Mouse (Mus musculus) thymus, adult 18-20 months (tissue): ENCODE data around the gene Hspa12a.

Experiments
- DNase-seq, 2 experiments: peaks; one replicate each; pipeline ENCODE4 v3.0.0; 2022; ENCODE audit warnings: mixed read lengths in 2 of 2

The Hspa12a gene

DNA sequence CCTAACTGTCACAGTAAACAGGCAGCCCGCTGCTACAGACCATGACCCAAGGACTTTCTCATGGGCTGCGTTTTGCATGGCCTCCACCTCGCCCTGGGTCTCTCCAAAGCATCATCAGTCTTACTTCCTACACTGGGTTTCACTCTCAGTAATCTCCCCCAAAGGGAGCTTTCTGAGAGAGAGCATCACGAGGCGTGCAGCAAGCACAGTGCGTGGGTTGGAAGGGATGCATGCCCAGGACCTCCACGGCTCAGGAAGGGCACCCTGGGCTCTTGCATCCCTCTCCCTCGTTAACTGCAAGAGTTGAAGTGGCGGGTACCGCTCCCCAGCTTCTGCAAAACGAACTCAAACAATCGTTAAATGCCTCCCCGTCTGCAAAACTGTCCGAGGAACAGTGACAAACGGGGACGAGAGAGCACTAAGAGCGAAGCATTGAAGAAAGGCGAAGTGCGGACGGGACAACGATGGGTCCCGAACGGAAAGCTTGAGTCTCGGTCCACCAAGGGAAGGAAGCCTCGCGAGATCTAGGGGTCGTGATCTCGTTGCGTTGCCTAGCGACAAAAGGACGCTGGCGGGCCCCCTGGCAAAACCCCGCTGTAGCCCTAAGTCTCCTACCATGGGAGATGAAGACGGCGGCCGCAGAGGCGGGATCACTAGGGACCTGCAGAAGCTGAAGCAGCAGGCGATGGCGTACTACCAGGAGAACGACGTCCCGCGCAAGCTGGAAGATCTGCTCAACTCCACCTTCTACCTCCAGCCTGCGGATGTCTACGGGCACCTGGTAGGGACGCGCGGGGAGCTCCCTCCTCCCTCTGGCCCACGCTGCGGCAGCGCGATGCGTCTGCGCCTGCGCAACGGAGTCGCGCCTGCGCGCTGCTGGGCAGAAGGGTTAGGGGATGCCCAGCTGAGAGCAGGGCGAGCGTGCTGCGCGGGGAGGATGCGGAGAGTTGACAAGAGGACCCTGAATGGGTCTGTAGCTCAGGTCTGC, at the start of gene Hspa12a, which contains the start of gene Eno4:
Hspa12a (minus strand) TSS at position 814 of the 988 bp plus-strand sequence.
Eno4 (plus strand) TSS at position 585 of the 988 bp plus-strand sequence.
- DNase-seq, result peak; percentile 89 to 90

DNA sequence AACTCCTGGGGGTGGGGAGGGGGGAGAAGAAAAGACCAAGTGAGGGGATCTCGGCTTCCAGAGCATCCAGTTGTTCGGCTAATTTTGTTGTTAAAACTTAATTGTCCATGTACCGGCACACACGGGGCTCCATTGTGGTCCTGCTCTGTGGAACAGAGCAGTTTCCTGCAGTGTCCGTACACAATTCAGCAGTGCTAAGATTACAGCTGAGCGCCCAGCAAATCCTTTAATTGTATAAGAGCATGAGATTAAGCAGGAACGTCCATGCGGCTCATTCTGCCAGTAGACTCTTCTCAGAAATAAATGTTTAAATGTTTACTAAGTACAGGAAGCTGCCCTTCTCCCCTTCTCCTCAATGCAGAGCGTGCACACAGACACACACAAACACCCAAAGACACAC, 38.1 kb upstream of the Hspa12a start:
- DNase-seq, result no peak

GRCm38 (mm10) chr19:58980056-58980440, 36.6 kb upstream of the Hspa12a start:
- DNase-seq, result no peak

DNA sequence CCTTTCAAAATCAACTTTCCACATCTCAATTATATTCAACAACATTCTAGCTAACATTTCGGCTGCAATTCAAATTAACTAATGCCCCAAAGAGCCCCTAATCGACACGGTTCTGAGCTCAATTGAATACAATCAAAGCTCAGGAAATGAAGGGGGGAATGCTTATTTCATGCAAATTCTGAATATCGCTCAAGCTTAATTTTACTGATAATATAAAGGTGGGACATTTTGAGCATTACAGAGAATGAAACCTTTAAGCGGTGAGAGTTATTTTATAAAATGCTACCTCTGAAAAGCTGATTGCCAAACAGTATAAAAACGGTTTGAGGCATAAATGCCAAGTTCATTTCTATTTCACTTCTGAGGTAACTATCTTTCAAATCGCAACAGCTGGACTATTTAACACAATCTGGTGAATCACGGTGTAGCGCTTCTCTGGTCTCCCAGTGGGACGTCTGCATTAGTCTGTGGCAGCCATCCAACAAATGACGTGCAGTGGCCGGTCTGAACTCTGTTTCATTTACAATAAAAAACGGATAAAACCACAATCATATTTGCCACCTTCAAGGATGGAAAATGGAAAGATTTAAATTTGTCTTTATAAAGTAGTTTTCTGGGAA, 36.1 kb upstream of the Hspa12a start:
- no peak for DNase-seq

DNA sequence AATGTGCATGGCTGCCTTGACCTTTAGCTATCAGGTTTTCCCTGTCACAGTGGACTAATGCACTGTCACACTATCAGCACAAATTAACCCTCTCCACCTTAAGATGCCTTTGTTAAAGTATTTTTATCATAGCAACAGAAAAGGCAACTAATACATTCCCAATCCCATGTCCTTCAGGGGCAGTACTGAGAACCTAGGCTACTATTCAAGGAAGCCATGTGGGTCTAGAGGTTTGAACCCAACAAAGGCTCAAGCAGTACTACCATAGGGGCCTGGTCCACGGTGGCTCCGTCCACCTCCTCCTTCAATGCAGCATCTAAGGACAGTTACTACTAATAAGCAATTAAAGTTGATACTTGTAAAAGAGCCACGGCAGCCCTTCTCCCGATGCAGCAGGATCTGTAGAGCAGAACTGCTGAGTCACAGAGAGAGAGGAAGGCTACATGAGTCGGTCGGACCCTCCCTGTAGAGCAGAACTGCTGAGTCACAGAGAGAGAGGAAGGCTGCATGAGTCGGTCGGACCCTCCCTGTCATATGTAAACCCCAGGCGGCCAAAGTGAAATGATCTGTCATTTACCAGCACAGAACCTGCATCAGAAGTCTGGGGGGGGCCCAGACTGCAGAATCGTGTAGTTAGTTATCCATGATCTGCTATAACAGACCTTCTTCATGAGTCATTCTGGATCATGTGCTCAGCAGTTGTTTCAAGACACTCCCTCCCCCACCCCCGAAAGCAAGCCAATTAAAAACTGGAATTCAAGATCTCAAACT, 35.1 kb upstream of the Hspa12a start:
- no peak for DNase-seq

DNA sequence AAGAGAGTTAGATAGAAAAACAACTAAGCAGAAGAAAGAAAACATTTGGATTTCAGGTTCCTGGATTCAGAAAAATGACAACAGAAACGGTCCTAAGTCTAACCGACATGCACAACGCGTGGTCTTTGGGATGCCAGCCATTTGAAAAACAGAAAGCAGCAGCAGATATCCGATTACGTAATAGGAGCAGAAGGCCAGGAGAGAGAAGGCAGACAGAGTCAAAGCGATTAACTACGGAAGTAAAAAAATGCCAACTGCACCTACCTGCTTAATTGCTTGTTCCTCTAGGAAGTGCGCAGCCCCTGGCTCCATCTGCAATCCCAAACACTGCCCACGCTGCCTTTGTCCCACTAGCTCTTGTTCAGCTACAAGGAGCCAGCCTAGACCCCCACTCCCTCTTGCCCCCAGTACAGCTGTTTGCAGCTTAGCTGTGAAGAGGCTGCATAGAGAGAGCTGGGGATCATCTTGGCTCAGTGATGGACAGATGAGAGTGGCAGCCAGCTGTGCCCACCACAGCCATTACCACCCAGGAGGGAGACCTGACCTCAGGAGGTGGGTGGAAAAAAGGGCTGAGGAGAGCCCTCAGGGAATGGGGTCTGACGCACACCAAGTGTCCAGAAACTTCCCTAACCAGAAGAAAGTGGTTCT, 31.9 kb upstream of the Hspa12a start:
- DNase-seq, result no peak

- no peak for DNase-seq
These were observed 30.7 kb upstream of the Hspa12a start for GRCm38 (mm10) chr19:58974126-58974525.

DNA sequence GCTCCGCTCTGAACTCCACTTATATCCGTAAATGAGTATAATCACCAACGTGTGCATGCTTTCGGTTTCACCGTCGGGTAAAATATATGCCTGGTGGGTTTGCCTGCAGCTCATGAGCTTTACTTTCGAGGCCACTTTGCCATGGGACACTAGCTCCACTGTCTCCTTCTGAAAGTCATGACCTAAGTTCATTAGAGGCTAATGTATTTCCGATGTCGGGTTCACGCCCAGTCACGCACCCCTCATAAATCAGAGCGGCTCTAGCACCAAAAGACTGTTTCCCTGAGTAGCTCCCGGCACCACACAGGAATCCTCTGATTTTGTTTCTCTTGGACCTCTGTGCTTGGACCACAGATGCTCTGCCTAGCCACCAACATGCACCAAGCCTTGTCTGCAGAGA, 27.4 kb upstream of the Hspa12a start:
- DNase-seq, result no peak

DNA sequence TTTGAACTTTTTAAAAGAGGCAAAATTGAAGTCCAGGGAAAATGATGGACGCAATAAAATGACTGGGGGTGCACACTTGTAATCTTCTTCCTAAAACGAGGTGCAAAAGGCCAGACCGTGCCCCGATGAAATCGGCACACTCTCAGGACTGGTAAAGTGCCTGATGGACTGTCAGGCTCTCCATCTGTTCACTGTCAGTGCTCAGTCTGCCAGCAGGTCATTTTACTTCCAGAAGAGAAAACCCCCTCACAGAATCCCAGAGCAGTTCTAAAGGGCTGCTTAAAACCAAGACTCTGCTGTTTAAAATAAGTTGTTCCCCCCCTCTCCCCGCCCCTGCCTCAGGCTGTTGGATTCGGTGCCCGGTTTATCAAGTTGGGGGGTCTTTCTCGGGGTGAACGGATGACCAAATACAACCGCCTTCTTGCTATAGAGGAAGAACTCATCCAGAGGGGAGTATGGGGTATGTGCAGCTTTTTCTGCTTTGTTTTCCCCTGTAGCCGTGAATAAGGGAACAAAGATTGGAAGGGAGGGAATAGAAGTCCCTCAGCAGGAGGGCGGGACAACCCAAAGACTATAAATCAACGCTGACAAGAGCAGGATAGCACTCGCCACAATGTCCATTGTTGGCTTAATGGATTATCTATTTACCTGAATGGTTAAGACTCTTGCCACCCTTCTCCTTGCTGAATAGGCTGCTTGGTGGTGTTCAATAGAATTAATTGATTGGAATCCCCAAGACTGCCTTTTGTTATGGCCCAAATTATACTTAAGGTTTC, 25.5 kb upstream of the Hspa12a start:
- no peak for DNase-seq

DNA sequence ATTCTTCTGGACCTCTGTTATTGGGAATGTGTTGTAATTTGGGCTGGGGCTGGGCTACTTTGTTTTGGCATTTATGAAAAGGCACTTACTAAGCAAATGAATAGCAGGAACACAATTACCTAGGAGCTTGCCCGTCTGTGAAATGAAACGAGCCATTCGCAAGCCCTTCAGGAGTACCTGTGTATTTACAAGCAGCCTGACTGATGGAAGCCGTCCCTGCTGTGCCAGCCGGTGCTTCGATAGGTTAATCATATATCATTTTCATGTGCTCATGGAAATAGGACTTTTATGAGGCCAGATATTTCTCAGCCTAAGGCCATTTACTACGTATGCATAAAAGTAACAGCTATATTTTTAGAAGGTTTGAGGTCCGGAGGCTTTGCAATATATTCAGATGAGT, 19.6 kb upstream of the Hspa12a start:
- no peak for DNase-seq

- DNase-seq, result no peak
These were observed 11.3 kb upstream of the Hspa12a start for GRCm38 (mm10) chr19:58954779-58955178.

- no peak for DNase-seq
These were observed 8.8 kb upstream of the Hspa12a start for GRCm38 (mm10) chr19:58952236-58952635.

DNA sequence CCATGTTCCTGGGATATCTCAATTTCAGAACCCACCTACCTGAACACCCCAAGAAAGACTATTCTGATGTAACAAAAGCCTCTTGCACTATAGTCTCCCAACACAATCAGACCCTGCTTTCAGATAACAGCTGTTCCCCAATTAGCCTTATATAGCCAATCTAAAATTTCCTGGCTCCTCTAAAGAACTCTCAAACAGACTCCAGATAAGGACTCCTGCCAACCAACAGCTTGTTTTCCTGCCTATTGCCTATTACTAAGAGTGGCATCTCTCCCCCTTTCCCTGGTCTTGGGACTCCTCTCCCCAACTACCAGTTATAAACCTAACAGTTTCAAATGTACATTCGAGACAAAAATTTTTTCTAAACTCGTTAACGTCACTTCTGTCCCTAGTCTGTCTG, 8.1 kb upstream of the Hspa12a start:
- DNase-seq, result no peak

GRCm38 (mm10) chr19:58945959-58946358, 2.5 kb upstream of the Hspa12a start:
- DNase-seq, result no peak

GRCm38 (mm10) chr19:58933062-58933461, 10.4 kb downstream of the Hspa12a start:
- no peak for DNase-seq

DNA sequence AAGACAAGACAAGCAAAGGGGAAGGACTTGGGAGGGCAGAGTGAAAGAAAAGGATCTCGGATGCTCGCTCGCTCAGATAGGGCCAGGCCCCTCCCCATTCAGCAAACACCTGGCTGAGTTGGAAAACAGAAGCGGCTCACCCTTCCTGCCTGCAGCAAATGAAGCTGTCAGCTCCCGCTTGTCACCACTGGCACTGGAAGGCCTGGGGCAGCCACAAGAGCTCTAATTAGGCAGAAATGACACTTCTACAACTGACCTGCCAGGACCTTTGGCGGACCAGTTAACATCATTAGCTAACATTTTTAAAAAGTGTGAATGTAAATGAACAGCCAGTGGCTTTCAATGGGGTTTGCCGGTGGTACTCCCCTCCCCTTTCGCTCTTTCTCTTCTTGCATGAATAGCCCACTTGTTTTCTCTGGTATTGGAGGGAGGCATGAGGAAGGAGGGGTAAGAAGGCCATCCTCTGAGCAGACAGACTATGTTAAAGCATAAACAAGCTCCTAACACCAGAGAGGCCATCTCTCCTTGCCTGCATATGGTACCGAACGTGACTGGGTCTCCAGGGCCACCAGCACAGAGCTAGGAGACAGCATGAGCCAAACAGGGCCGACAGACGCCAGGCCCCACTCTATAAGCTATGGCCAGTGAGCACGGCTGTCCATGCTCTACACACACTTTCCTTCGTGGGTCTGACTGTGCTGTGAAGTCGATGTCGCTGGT, 12.2 kb downstream of the Hspa12a start:
- DNase-seq, result no peak

GRCm38 (mm10) chr19:58919148-58919547, 24.3 kb downstream of the Hspa12a start:
- no peak for DNase-seq

GRCm38 (mm10) chr19:58918597-58918996, 24.9 kb downstream of the Hspa12a start:
- no peak for DNase-seq

DNA sequence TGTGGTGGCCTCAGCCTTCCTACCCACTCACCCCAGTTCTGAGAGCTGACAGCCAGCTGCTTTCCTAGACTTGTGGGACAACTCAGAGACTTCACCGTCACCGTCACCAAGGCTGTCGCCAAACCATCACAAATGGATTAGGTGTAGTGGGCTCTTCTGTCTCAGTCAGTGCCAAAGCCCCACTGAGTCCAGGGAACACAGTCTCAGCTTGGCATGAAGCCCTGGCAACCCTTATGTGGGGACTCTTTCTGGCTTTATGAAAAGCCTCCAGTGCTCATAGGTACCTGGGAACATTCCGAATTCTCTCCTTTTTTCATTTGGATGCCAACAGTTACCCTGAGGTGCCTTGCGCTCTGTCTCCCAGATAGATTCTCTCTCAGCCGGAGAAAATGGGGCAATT, 30.2 kb downstream of the Hspa12a start:
- DNase-seq, result no peak

- peak; percentile 32 to 41 for DNase-seq
These were observed 32.1 kb downstream of the Hspa12a start for GRCm38 (mm10) chr19:58911386-58911785.

- peak in 1 of 2 experiments; percentile 9 for DNase-seq
These were observed 32.5 kb downstream of the Hspa12a start for GRCm38 (mm10) chr19:58910941-58911368.
